Mouse (Mus musculus): Measurements from ENCODE around the gene Cdc37. TPM values are rescaled to one million over a fixed set of nuclear protein-coding genes. Genes with fewer than 3 reads are reported as not detected.

Gene Cdc37
- polyA plus RNA-seq, 1 experiment from 2014 or later = 84.1 TPM

- Histone ChIP-seq H3K4me1 (ENCODE audit: insufficient read depth) (peaks cover 33% of the 10 kb centered on the region), H3K4me3 (ENCODE audit: low read depth, low read length) (no peak overlapping the region), H3K27me3 (ENCODE audit: insufficient read depth, low read length) (no peaks in the 10 kb centered on the region), H3K4me2 (ENCODE audit: low read depth, low read length) (no peak overlapping the region), H3K9ac (replicated peaks) (no peak overlapping the region; the same call in none of the 2 replicates), H3K36me3 (replicated peaks; ENCODE audit: insufficient read depth, low read length) (peaks cover 46% of the 10 kb centered on the region), H3K9me3 (ENCODE audit: low read length) (no peaks in the 10 kb centered on the region), H3K27ac (ENCODE audit: low read depth) (no peak overlapping the region)
- no peak for ATAC-seq
- WGBS (ENCODE audit: insufficient replicate concordance) = 89% methylated on average over 4 of the region's 4 CpGs
- DNase-seq = no peak
- TF ChIP-seq CTCF (IDR thresholded peaks at IDR 0.05; ENCODE audit: low read depth) = no peak
- TF ChIP-seq EP300 (IDR thresholded peaks at IDR 0.05; ENCODE audit: low read depth) = no peak
These were observed 4.4 kb downstream of the Cdc37 start for GRCm38 (mm10) chr9:21145431-21145830.

DNA sequence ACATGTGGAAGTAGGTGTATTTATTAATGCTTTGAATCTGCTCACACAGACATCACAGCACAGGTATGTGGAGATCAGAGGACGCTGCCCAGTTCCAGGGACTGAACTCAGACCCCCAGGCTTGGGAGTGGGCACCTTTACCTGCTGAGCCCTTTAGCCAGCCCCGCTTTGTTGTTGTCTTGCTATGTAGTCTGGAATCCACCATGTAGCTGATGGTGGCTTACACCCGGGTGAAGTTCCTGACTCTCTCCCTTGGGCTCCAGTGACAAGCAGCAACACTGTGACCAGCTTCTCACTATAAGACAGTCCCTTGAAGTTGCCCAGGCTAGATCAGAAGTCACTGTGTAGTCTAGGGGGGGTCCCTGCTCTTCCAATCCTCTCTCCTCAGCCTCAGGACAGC is 5.4 kb downstream of the Cdc37 start:
- Histone ChIP-seq H3K27me3 (ENCODE audit: insufficient read depth, low read length) (no peaks in the 10 kb centered on the region), H3K27ac (ENCODE audit: low read depth) (no peak overlapping the region), H3K36me3 (replicated peaks; ENCODE audit: insufficient read depth, low read length) (peaks cover 57% of the 10 kb centered on the region), H3K9ac (replicated peaks) (no peak overlapping the region), H3K4me1 (ENCODE audit: insufficient read depth) (peaks cover 30% of the 10 kb centered on the region), H3K4me3 (ENCODE audit: low read depth, low read length) (no peak overlapping the region), H3K9me3 (ENCODE audit: low read length) (no peaks in the 10 kb centered on the region), H3K4me2 (ENCODE audit: low read depth, low read length) (no peak overlapping the region)
- no peak for TF ChIP-seq CTCF (IDR thresholded peaks at IDR 0.05; ENCODE audit: low read depth)
- TF ChIP-seq EP300 (IDR thresholded peaks at IDR 0.05; ENCODE audit: low read depth) = no peak
- DNase-seq (no peak), ATAC-seq (no peak)
- 92% methylated on average over 3 of the region's 3 CpGs for WGBS (ENCODE audit: insufficient replicate concordance)

DNA sequence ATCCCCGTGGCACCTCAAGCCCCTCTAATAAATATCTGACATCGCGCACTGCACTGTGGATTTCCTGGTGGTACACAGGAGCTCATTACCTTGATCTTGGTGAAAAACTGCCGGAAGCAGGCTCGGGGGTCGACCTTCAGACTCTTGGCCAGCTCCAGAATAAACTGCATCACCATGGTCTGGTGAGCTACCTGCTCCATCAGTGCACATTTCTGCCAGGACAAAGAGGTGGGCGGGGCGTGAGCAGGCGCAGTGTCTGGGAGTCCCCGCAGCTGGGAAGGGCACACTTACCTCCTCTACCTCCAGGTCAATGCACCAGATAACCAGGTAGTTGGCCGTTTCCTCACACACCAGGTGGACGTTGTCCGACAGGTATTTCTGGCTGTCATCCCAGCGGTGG is 7.9 kb downstream of the Cdc37 start:
- H3K36me3 ChIP-seq (replicated peaks; ENCODE audit: insufficient read depth, low read length) = peaks cover 69% of the 10 kb centered on the region
- WGBS (ENCODE audit: insufficient replicate concordance) = 86% methylated on average over 14 of the region's 14 CpGs
- ATAC-seq = no peak

GRCm38 (mm10) chr9:21138386-21138785 is 11.4 kb downstream of the Cdc37 start:
- Histone ChIP-seq H3K36me3 (replicated peaks; ENCODE audit: insufficient read depth, low read length) (peaks cover 52% of the 10 kb centered on the region), H3K4me2 (ENCODE audit: low read depth, low read length) (no peak overlapping the region), H3K4me1 (ENCODE audit: insufficient read depth) (0 out of 2 replicates have a peak, but pooled peaks cover 2% of the 10 kb centered on the region), H3K4me3 (ENCODE audit: low read depth, low read length) (no peak overlapping the region), H3K27ac (ENCODE audit: low read depth) (no peak overlapping the region), H3K9ac (replicated peaks) (no peak overlapping the region), H3K27me3 (ENCODE audit: insufficient read depth, low read length) (no peaks in the 10 kb centered on the region), H3K9me3 (ENCODE audit: low read length) (no peaks in the 10 kb centered on the region)
- DNase-seq (no peak), ATAC-seq (no peak)
- WGBS (ENCODE audit: insufficient replicate concordance) = 73% methylated on average over 4 of the region's 4 CpGs
- TF ChIP-seq CTCF (IDR thresholded peaks at IDR 0.05; ENCODE audit: low read depth) (no peak), EP300 (IDR thresholded peaks at IDR 0.05; ENCODE audit: low read depth) (no peak)

More for the DNA sequence above, 7.9 kb downstream of the Cdc37 start:
- Histone ChIP-seq H3K27ac (ENCODE audit: low read depth) (no peak overlapping the region), H3K4me1 (ENCODE audit: insufficient read depth) (peaks cover 9% of the 10 kb centered on the region; the same call in 1 of the 2 replicates), H3K9ac (replicated peaks) (no peak overlapping the region), H3K4me2 (ENCODE audit: low read depth, low read length) (no peak overlapping the region), H3K9me3 (ENCODE audit: low read length) (no peaks in the 10 kb centered on the region), H3K4me3 (ENCODE audit: low read depth, low read length) (no peak overlapping the region), H3K27me3 (ENCODE audit: insufficient read depth, low read length) (no peaks in the 10 kb centered on the region)
- no peak for TF ChIP-seq CTCF (IDR thresholded peaks at IDR 0.05; ENCODE audit: low read depth)
- no peak for TF ChIP-seq EP300 (IDR thresholded peaks at IDR 0.05; ENCODE audit: low read depth)
- DNase-seq = no peak

DNA sequence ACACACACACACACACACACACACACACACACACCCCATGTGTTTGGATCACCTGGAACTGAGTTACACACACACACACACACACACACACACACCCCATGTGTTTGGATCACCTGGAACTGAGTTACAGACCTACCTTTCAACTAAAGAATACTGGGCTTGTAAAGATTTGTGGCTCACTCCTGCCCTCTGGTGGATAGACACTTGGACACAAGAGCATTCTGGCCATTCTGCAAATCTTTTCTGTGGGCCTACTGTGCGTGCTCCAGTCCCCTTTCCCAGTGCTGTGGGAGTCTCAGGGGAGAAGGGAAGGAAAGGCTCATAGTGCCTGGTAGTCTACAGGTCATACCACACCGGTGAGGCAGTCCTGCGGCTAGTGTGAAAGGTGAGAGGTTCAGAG is 12.6 kb downstream of the Cdc37 start:
- no peaks in the 10 kb centered on the region for H3K9me3 ChIP-seq (ENCODE audit: low read length)
- H3K9ac ChIP-seq (replicated peaks) = no peak overlapping the region
- no peaks in the 10 kb centered on the region for H3K27me3 ChIP-seq (ENCODE audit: insufficient read depth, low read length)
- peaks cover 40% of the 10 kb centered on the region for H3K36me3 ChIP-seq (replicated peaks; ENCODE audit: insufficient read depth, low read length)
- no peak overlapping the region for H3K4me2 ChIP-seq (ENCODE audit: low read depth, low read length)
- ATAC-seq = peak; percentile 29
- no peak overlapping the region for H3K27ac ChIP-seq (ENCODE audit: low read depth)
- TF ChIP-seq CTCF (IDR thresholded peaks at IDR 0.05; ENCODE audit: low read depth) (peak; percentile 84), EP300 (IDR thresholded peaks at IDR 0.05; ENCODE audit: low read depth) (no peak)
- peak; percentile 76 for DNase-seq
- no peak overlapping the region for H3K4me3 ChIP-seq (ENCODE audit: low read depth, low read length)
- 57% methylated on average over 3 of the region's 3 CpGs for WGBS (ENCODE audit: insufficient replicate concordance)
- H3K4me1 ChIP-seq (ENCODE audit: insufficient read depth) = 0 out of 2 replicates have a peak, but pooled peaks cover 2% of the 10 kb centered on the region

DNA sequence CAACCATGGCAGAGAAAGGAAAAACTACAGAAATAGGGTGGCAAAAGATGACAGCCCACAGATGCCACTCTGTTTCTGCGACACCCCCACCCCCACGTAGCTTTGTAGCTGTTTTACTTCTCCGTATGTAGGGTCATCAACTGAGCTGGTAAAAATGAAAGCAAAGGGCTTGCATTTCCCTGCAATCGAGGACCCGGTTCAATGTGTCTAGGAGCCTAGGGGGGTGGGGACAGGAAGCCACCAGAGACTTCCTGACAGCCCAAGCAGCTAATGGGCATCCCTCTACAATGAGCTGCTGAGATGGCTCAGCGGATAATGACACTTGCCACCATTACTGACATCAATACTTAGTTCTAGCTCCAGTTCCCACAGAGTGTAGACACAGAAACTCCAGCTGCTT is 13.4 kb downstream of the Cdc37 start:
- no peaks in the 10 kb centered on the region for H3K9me3 ChIP-seq (ENCODE audit: low read length)
- DNase-seq (no peak), ATAC-seq (no peak)
- 44% methylated on average over 6 of the region's 6 CpGs for WGBS (ENCODE audit: insufficient replicate concordance)
- H3K36me3 ChIP-seq (replicated peaks; ENCODE audit: insufficient read depth, low read length) = peaks cover 32% of the 10 kb centered on the region
- 0 out of 2 replicates have a peak overlapping the region, but pooled peaks have one; percentile 34 for H3K27ac ChIP-seq (ENCODE audit: low read depth)
- peaks cover 4% of the 10 kb centered on the region; the same call in 1 of the 2 replicates for H3K4me1 ChIP-seq (ENCODE audit: insufficient read depth)
- no peak overlapping the region for H3K4me2 ChIP-seq (ENCODE audit: low read depth, low read length)
- TF ChIP-seq CTCF (IDR thresholded peaks at IDR 0.05; ENCODE audit: low read depth) (no peak), EP300 (IDR thresholded peaks at IDR 0.05; ENCODE audit: low read depth) (no peak)
- no peak overlapping the region for H3K4me3 ChIP-seq (ENCODE audit: low read depth, low read length)
- H3K9ac ChIP-seq (replicated peaks) = no peak overlapping the region
- no peaks in the 10 kb centered on the region for H3K27me3 ChIP-seq (ENCODE audit: insufficient read depth, low read length)
